Comparison of ENCODE assay signal across 8 mouse cellular contexts in genomic region chr15:99055511-99055961, GRCm38 (mm10). TPM values are rescaled to one million over a fixed set of nuclear protein-coding genes. Genes with fewer than 3 reads are reported as not detected.
DNase-seq lines count a peak whose midpoint lies in the region; ATAC-seq and TF ChIP-seq lines count a peak whose summit lies in the region.

No protein-coding gene starts in this region.

- H3K9me3 ChIP-seq in forebrain, embryonic 13.5 days (replicated peaks): no peaks in the 10 kb centered on the region
- H3K9me3 ChIP-seq in kidney, embryonic 15.5 days (replicated peaks): no peaks in the 10 kb centered on the region
- H3K9me3 ChIP-seq in midbrain, embryonic 16.5 days (replicated peaks; ENCODE audit: control insufficient read depth, low read length, poor library complexity, severe bottlenecking): no peaks in the 10 kb centered on the region

- H3K27me3 ChIP-seq in forebrain, embryonic 13.5 days: peaks cover 86% of the 10 kb centered on the region
- H3K27me3 ChIP-seq in kidney, embryonic 15.5 days: peaks cover 90% of the 10 kb centered on the region
- H3K27me3 ChIP-seq in midbrain, embryonic 16.5 days (ENCODE audit: control insufficient read depth, insufficient read depth, low read depth, low read length): peaks cover 56% of the 10 kb centered on the region

- H3K4me2 ChIP-seq in forebrain, embryonic 13.5 days: peak overlapping the region; percentile 65
- H3K4me2 ChIP-seq in kidney, embryonic 15.5 days: peak overlapping the region; percentile 58
- peak overlapping the region; percentile 71 for H3K4me2 ChIP-seq in midbrain, embryonic 16.5 days (ENCODE audit: low read length)

- no peaks in the 10 kb centered on the region for H3K36me3 ChIP-seq in forebrain, embryonic 13.5 days (ENCODE audit: poor library complexity, severe bottlenecking)
- H3K36me3 ChIP-seq in kidney, embryonic 15.5 days: no peaks in the 10 kb centered on the region
- no peaks in the 10 kb centered on the region for H3K36me3 ChIP-seq in midbrain, embryonic 16.5 days (ENCODE audit: control insufficient read depth, insufficient read depth, low read length)

- under 1% methylated on average over 37 of the region's 37 CpGs for WGBS in forebrain, embryonic 13.5 days
- WGBS in kidney, embryonic 15.5 days: under 1% methylated on average over 37 of the region's 37 CpGs
- WGBS in midbrain, embryonic 16.5 days: under 1% methylated on average over 35 of the region's 37 CpGs

- no peak overlapping the region for H3K27ac ChIP-seq in layer of hippocampus, adult 2 months
- no peak overlapping the region for H3K27ac ChIP-seq in forebrain, embryonic 13.5 days
- no peak overlapping the region for H3K27ac ChIP-seq in kidney, embryonic 15.5 days
- no peak overlapping the region for H3K27ac ChIP-seq in midbrain, embryonic 16.5 days (ENCODE audit: low read length)

- peak overlapping the region; percentile 39 for H3K4me3 ChIP-seq in layer of hippocampus, adult 2 months
- H3K4me3 ChIP-seq in forebrain, embryonic 13.5 days: peak overlapping the region; percentile 37
- peak overlapping the region; percentile 37 for H3K4me3 ChIP-seq in kidney, embryonic 15.5 days (replicated peaks)
- peak overlapping the region; percentile 41 for H3K4me3 ChIP-seq in midbrain, embryonic 16.5 days (ENCODE audit: low read depth, low read length)

- peak; percentile 63 for ATAC-seq in forebrain, embryonic 13.5 days
- peak; percentile 37; the same call in 1 of the 2 replicates for ATAC-seq in kidney, embryonic 15.5 days (replicated peaks; ENCODE audit: low FRiP score)
- ATAC-seq in midbrain, embryonic 16.5 days: no peak
- no peak for ATAC-seq in activated CD4-positive, CD25-positive, alpha-beta regulatory T cell, adult 4 months

- TF ChIP-seq CTCF in layer of hippocampus, adult 2 months (conservative IDR thresholded peaks at IDR 0.05): no peak

- peaks cover 41% of the 10 kb centered on the region for H3K4me1 ChIP-seq in forebrain, embryonic 13.5 days
- peaks cover 41% of the 10 kb centered on the region for H3K4me1 ChIP-seq in kidney, embryonic 15.5 days
- H3K4me1 ChIP-seq in midbrain, embryonic 16.5 days (ENCODE audit: control insufficient read depth, insufficient read depth, low read length): peaks cover 10% of the 10 kb centered on the region

- peak overlapping the region; percentile 32 for H3K9ac ChIP-seq in forebrain, embryonic 13.5 days
- H3K9ac ChIP-seq in kidney, embryonic 15.5 days: peak overlapping the region; percentile 22; the same call in 1 of the 2 replicates
- H3K9ac ChIP-seq in midbrain, embryonic 16.5 days (ENCODE audit: low read depth, low read length): peak overlapping the region; percentile 36; the same call in 1 of the 2 replicates

- DNase-seq in layer of hippocampus, adult 2 months (ENCODE audit: low spot score in 2 of 2): peak in 1 of 2 experiments; percentile 24
- DNase-seq in layer of hippocampus, postnatal 36 days: no peak
- DNase-seq in adrenal gland, postnatal 36 days: peak; percentile 37 to 59
- DNase-seq in layer of hippocampus, adult 11-12 months (ENCODE audit: low spot score): no peak

RNA-seq across cellular contexts. Expression of gene Prph, which starts 0.6 kb away (rescaled TPM):
- total RNA-seq in layer of hippocampus, adult 2 months (2021): under 1 TPM; 0.67 to 0.83 TPM
- total RNA-seq in layer of hippocampus, postnatal 36 days (2021): 1 to 10 TPM in 1 of 2 experiments, under 1 TPM in 1; 0.82 to 2.2 TPM
- 1 to 10 TPM; 1.3 to 3.4 TPM for total RNA-seq in adrenal gland, postnatal 36 days (2021)
- 0.94 and 1.6 TPM in 2 replicates for polyA plus RNA-seq in forebrain, embryonic 13.5 days (2015; fragmentation: Nextera tagmentation; extraction: Ambion mirVana)
- polyA plus RNA-seq in kidney, embryonic 15.5 days (2015; fragmentation: Nextera tagmentation; extraction: Ambion mirVana): 5.9 and 12.6 TPM in 2 replicates
- polyA plus RNA-seq in midbrain, embryonic 16.5 days (2015; fragmentation: Nextera tagmentation; extraction: Ambion mirVana): 5.1 and 7.1 TPM in 2 replicates
- not detected for polyA plus RNA-seq in activated CD4-positive, CD25-positive, alpha-beta regulatory T cell, adult 4 months (2017; shearing (Covaris generic))

RNA-seq across cellular contexts. Expression of gene Troap, which starts 18.8 kb away (rescaled TPM):
- total RNA-seq in layer of hippocampus, adult 2 months (2021): under 1 TPM; 0.36 to 0.64 TPM
- under 1 TPM; 0.38 to 0.40 TPM for total RNA-seq in layer of hippocampus, postnatal 36 days (2021)
- 1 to 10 TPM; 1.1 to 1.6 TPM for total RNA-seq in adrenal gland, postnatal 36 days (2021)
- polyA plus RNA-seq in forebrain, embryonic 13.5 days (2015; fragmentation: Nextera tagmentation; extraction: Ambion mirVana): 37.8 and 38.6 TPM in 2 replicates
- polyA plus RNA-seq in kidney, embryonic 15.5 days (2015; fragmentation: Nextera tagmentation; extraction: Ambion mirVana): 33.8 and 39.4 TPM in 2 replicates
- 3.2 and 4.9 TPM in 2 replicates for polyA plus RNA-seq in midbrain, embryonic 16.5 days (2015; fragmentation: Nextera tagmentation; extraction: Ambion mirVana)
- 1 to 10 TPM; 3.6 to 4.4 TPM for polyA plus RNA-seq in activated CD4-positive, CD25-positive, alpha-beta regulatory T cell, adult 4 months (2017; shearing (Covaris generic))

RNA-seq across cellular contexts. Expression of gene Tuba1c, which starts 25.8 kb away (rescaled TPM):
- 10 to 100 TPM; 49.6 to 51.1 TPM for total RNA-seq in layer of hippocampus, adult 2 months (2021)
- 10 to 100 TPM; 56.8 to 66.3 TPM for total RNA-seq in layer of hippocampus, postnatal 36 days (2021)
- total RNA-seq in adrenal gland, postnatal 36 days (2021): 100 to 1,000 TPM; 272 to 276 TPM
- 97.6 and 102 TPM in 2 replicates for polyA plus RNA-seq in forebrain, embryonic 13.5 days (2015; fragmentation: Nextera tagmentation; extraction: Ambion mirVana)
- polyA plus RNA-seq in kidney, embryonic 15.5 days (2015; fragmentation: Nextera tagmentation; extraction: Ambion mirVana): 180 and 185 TPM in 2 replicates
- polyA plus RNA-seq in midbrain, embryonic 16.5 days (2015; fragmentation: Nextera tagmentation; extraction: Ambion mirVana): 11.6 and 12.5 TPM in 2 replicates
- polyA plus RNA-seq in activated CD4-positive, CD25-positive, alpha-beta regulatory T cell, adult 4 months (2017; shearing (Covaris generic)): 100 to 1,000 TPM in 1 of 2 experiments, 10 to 100 TPM in 1; 98.3 to 120 TPM

RNA-seq across cellular contexts. Expression of gene C1ql4, which starts 32.1 kb away (rescaled TPM):
- total RNA-seq in layer of hippocampus, adult 2 months (2021): not detected
- under 1 TPM in 1 of 2 experiments, not detected in 1; 0.30 TPM for total RNA-seq in layer of hippocampus, postnatal 36 days (2021)
- total RNA-seq in adrenal gland, postnatal 36 days (2021): not detected
- polyA plus RNA-seq in forebrain, embryonic 13.5 days (2015; fragmentation: Nextera tagmentation; extraction: Ambion mirVana): 0.39 TPM in 1 of 2 replicates, not detected in the other
- polyA plus RNA-seq in kidney, embryonic 15.5 days (2015; fragmentation: Nextera tagmentation; extraction: Ambion mirVana): 0.72 and 1.1 TPM in 2 replicates
- polyA plus RNA-seq in midbrain, embryonic 16.5 days (2015; fragmentation: Nextera tagmentation; extraction: Ambion mirVana): 7.2 and 7.8 TPM in 2 replicates
- polyA plus RNA-seq in activated CD4-positive, CD25-positive, alpha-beta regulatory T cell, adult 4 months (2017; shearing (Covaris generic)): not detected

RNA-seq across cellular contexts. Expression of gene Dnajc22, which starts 37.4 kb away (rescaled TPM):
- under 1 TPM in 1 of 2 experiments, not detected in 1; 0.31 TPM for total RNA-seq in layer of hippocampus, adult 2 months (2021)
- under 1 TPM in 1 of 2 experiments, not detected in 1; 0.30 TPM for total RNA-seq in layer of hippocampus, postnatal 36 days (2021)
- 1 to 10 TPM; 1.6 to 3.4 TPM for total RNA-seq in adrenal gland, postnatal 36 days (2021)
- polyA plus RNA-seq in forebrain, embryonic 13.5 days (2015; fragmentation: Nextera tagmentation; extraction: Ambion mirVana): 0.25 and 0.84 TPM in 2 replicates
- polyA plus RNA-seq in kidney, embryonic 15.5 days (2015; fragmentation: Nextera tagmentation; extraction: Ambion mirVana): 8.6 and 8.8 TPM in 2 replicates
- polyA plus RNA-seq in midbrain, embryonic 16.5 days (2015; fragmentation: Nextera tagmentation; extraction: Ambion mirVana): 0.75 and 1.3 TPM in 2 replicates
- not detected for polyA plus RNA-seq in activated CD4-positive, CD25-positive, alpha-beta regulatory T cell, adult 4 months (2017; shearing (Covaris generic))

Comparison
In these comparisons a context has a peak if more than half of its experiments do, and no peak if none do; other contexts are left out.
1. DNase-seq: peak in adrenal gland, postnatal 36 days (2 of 2); none in layer of hippocampus, postnatal 36 days (0 of 2) and layer of hippocampus, adult 11-12 months (single experiment).
2. ATAC-seq: peak in forebrain, embryonic 13.5 days (single experiment) and kidney, embryonic 15.5 days (single experiment); none in midbrain, embryonic 16.5 days (single experiment) and activated CD4-positive, CD25-positive, alpha-beta regulatory T cell, adult 4 months (single experiment).
3. Peak in every context shown above with its lines, with median percentiles within 50 percentile points of each other: H3K4me3 ChIP-seq, H3K4me2 ChIP-seq and H3K9ac ChIP-seq.